Mouse (Mus musculus): Measurements from ENCODE around the gene Supt7l. TPM values are rescaled to one million over a fixed set of nuclear protein-coding genes. Genes with fewer than 3 reads are reported as not detected.

Supt7l gene
- polyA plus RNA-seq, 1 experiment from 2014 or later, result 25.8 TPM

GRCm38 (mm10) chr5:31480536-31480935, 47.1 kb downstream of the Supt7l start:
- H3K27ac ChIP-seq (replicated peaks), result no peak overlapping the region
- 91% methylated on average over 4 of the region's 4 CpGs for WGBS
- no peaks in the 10 kb centered on the region for H3K9me3 ChIP-seq (replicated peaks)
- H3K27me3 ChIP-seq (ENCODE audit: low read depth, poor library complexity, severe bottlenecking), result no peaks in the 10 kb centered on the region
- H3K4me1 ChIP-seq, result no peaks in the 10 kb centered on the region
- H3K36me3 ChIP-seq, result peaks cover 89% of the 10 kb centered on the region
- no peak overlapping the region for H3K4me3 ChIP-seq
- DNase-seq (ENCODE audit: low spot score), result no peak

- no peaks in the 10 kb centered on the region for H3K4me1 ChIP-seq
- H3K4me3 ChIP-seq, result no peak overlapping the region
- 83% methylated on average over 7 of the region's 7 CpGs for WGBS
- peak; percentile 38 for DNase-seq (ENCODE audit: low spot score)
- H3K27ac ChIP-seq (replicated peaks), result no peak overlapping the region
- H3K36me3 ChIP-seq, result peaks cover 97% of the 10 kb centered on the region
- H3K27me3 ChIP-seq (ENCODE audit: low read depth, poor library complexity, severe bottlenecking), result no peaks in the 10 kb centered on the region
- no peaks in the 10 kb centered on the region for H3K9me3 ChIP-seq (replicated peaks)
Observed at GRCm38 (mm10) chr5:31470334-31470733, 57.3 kb downstream of the Supt7l start.

- H3K4me1 ChIP-seq, result no peaks in the 10 kb centered on the region
- no peak for DNase-seq (ENCODE audit: low spot score)
- no peak overlapping the region for H3K4me3 ChIP-seq
- WGBS, result 96% methylated on average over 6 of the region's 6 CpGs
- H3K9me3 ChIP-seq (replicated peaks), result no peaks in the 10 kb centered on the region
- no peak overlapping the region for H3K27ac ChIP-seq (replicated peaks)
- no peaks in the 10 kb centered on the region for H3K27me3 ChIP-seq (ENCODE audit: low read depth, poor library complexity, severe bottlenecking)
- H3K36me3 ChIP-seq, result peaks cover 93% of the 10 kb centered on the region
Observed at GRCm38 (mm10) chr5:31469711-31470110, 57.9 kb downstream of the Supt7l start.

- DNase-seq (ENCODE audit: low spot score), result no peak
- H3K9me3 ChIP-seq (replicated peaks), result no peaks in the 10 kb centered on the region
- no peaks in the 10 kb centered on the region for H3K4me1 ChIP-seq
- 92% methylated on average over 3 of the region's 3 CpGs for WGBS
- H3K4me3 ChIP-seq, result no peak overlapping the region
- no peak overlapping the region for H3K27ac ChIP-seq (replicated peaks)
- H3K36me3 ChIP-seq, result peaks cover 78% of the 10 kb centered on the region
- no peaks in the 10 kb centered on the region for H3K27me3 ChIP-seq (ENCODE audit: low read depth, poor library complexity, severe bottlenecking)
Observed at GRCm38 (mm10) chr5:31467798-31468197, 59.8 kb downstream of the Supt7l start.

Other genes with a start within 250 kb of the Supt7l start
- 33.8 and 40.6 TPM in 2 replicates for gene Ift172, start 236.7 kb downstream of the Supt7l start, polyA plus RNA-seq (2016; fragmentation: Nextera tagmentation; extraction: Ambion mirVana)
- 48.9 and 51.0 TPM in 2 replicates for gene Fndc4, start 231.7 kb downstream of the Supt7l start, polyA plus RNA-seq (2016; fragmentation: Nextera tagmentation; extraction: Ambion mirVana)
- gene Gckr, start 230.4 kb downstream of the Supt7l start, polyA plus RNA-seq (2016; fragmentation: Nextera tagmentation; extraction: Ambion mirVana), result 0.24 TPM in 1 of 2 replicates, not detected in the other
- 80.4 and 90.3 TPM in 2 replicates for gene Zfp512, start 75.4 kb downstream of the Supt7l start, polyA plus RNA-seq (2016; fragmentation: Nextera tagmentation; extraction: Ambion mirVana)
- not detected in 2 replicates for gene 4930548H24Rik, start 42.1 kb downstream of the Supt7l start, polyA plus RNA-seq (2016; fragmentation: Nextera tagmentation; extraction: Ambion mirVana)
- 94.8 and 97.2 TPM in 2 replicates for gene Gpn1, start 33.1 kb downstream of the Supt7l start, polyA plus RNA-seq (2016; fragmentation: Nextera tagmentation; extraction: Ambion mirVana)
- 30.2 and 32.4 TPM in 2 replicates for gene Slc4a1ap, start 812 bp downstream of the Supt7l start, polyA plus RNA-seq (2016; fragmentation: Nextera tagmentation; extraction: Ambion mirVana)
- gene Mrpl33, start 69.1 kb upstream of the Supt7l start, polyA plus RNA-seq (2016; fragmentation: Nextera tagmentation; extraction: Ambion mirVana), result 231 and 233 TPM in 2 replicates
- gene Rbks, start 169.8 kb upstream of the Supt7l start, polyA plus RNA-seq (2016; fragmentation: Nextera tagmentation; extraction: Ambion mirVana), result 4.5 and 4.6 TPM in 2 replicates
- gene Babam2, start 169.9 kb upstream of the Supt7l start, polyA plus RNA-seq (2016; fragmentation: Nextera tagmentation; extraction: Ambion mirVana), result 55.5 and 57.4 TPM in 2 replicates

Measured in midbrain, embryonic 10.5 days (tissue).